Mouse (Mus musculus) brain, embryonic 14.5 days (tissue): ENCODE data around the gene Zfp362.

Source experiments
- CTCF ChIP-seq: fragments of 200-500 bp; IDR thresholded peaks from 2 replicates; pipeline ENCODE4 v1.5.1; 2012; ENCODE audit warnings: inconsistent platforms, mild to moderate bottlenecking, moderate library complexity, borderline replicate concordance; ENCODE audit not compliant: insufficient read depth, insufficient read length; ENCODE audit errors: extremely low read depth
- POLR2A ChIP-seq: fragments of 200-500 bp; IDR thresholded peaks from 2 replicates; pipeline ENCODE4 v1.6.1; 2012; ENCODE audit warnings: mild to moderate bottlenecking, inconsistent platforms, borderline replicate concordance; ENCODE audit not compliant: poor library complexity, insufficient read depth, insufficient read length, severe bottlenecking; ENCODE audit errors: extremely low read depth

- TF ChIP-seq CTCF (no peak), POLR2A (no peak)
Measured at GRCm38 (mm10) chr4:128732794-128733193, 73.1 kb downstream of the Zfp362 start.
